Mouse (Mus musculus) T-helper 17 cell (primary cell): ENCODE measurements around the gene Gm20388.

Experiments
- in situ Hi-C, 2 experiments: fragments of 300-600 bp; cut with MboI, MseI; formaldehyde crosslinking; loops; 1 replicate in 1 of 2; 2 replicates in 1 of 2; pipeline ENCODE4 v1.15.1; 2025; ENCODE audit warnings: high pct_unique_total_duplicates in 2 of 2

The Gm20388 gene

DNA sequence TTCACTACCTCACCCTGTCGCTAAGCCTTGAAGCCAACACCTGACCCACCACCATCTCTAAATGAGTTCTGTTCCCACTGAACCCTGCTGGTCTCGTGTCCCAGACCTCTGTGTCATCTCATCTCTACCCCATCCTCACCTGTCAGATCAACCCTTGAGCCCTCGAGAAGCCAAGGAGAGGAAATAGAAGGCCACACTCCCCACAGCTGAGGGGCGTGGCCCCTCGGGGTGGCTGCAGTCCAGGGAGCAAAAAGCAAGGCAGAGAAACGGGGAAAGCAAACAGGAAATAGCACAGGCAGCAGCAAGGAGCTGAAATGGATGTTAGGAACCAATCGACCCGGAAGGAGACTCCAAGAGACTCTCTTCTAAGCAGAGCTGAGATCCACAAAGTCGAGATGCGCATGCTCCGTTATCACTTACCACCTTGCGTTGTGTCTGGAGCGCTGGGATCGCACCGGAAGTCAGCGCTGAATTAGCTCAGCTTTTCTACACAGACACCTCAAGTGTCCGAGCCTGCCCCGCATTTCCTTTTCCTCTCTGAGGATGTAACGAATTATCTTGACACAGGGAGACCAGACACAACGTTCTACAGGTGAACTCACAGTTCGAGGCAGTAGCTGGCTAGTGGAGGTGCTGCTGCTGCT lies 3876.7 kb downstream of the Gm20388 start:
- in situ Hi-C loops: no loop called here

DNA sequence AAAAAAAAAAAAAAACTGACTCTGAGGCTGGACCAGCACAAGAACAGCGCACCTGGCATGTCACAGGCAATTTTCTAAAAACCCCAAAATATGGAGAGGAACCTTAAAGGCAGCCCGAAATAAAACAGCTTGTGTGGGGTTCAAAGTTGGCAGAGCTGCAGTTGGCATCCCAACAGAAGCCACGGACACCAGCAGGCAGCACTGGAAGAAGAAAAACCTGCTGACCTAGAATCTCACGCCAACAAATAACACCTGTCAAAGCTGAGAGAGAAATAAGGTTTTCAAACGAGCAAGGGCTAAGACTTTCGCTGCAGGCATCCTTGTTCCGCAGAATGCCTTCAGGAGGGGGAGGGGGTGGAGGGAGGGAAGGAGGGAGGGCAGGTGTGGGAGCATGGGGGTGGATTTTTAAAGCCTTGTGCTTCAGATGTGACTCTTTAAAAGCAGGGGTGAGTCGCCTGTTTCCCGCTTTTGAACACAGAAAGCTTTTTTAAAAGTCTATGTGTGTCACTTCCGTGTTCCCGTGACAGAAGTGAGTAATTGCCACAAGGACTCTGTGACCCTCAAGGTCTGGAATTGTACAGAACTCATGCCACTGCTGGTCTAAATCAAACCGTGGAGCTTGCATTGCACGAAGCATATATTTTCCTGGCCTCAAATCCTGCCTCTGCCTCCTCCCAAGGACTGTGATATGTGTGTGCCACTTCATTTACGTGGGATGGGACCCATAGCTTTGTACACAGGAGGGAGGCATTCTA lies 3878.0 kb downstream of the Gm20388 start:
- in situ Hi-C loops: no loop called here

DNA sequence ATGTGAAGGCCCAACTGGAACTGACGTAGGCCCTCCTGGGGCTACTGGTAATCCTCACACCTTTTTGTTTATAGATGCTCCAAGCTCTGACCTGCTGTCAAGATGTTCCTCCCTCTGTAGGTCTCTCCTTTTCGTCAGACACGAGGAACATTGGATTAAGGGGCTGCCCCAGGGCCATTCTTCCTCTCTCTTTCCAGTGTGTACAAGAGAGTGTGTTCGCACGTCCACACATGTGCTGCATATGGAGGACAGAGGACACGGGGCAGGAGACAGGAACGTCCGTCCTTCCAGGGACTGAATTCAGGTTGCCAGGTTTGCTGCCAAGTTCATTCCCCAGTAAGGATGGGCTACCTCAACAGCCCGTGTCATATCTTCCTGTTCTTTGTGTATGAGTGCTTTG lies 3878.8 kb downstream of the Gm20388 start:
- in situ Hi-C loops: no loop called here

DNA sequence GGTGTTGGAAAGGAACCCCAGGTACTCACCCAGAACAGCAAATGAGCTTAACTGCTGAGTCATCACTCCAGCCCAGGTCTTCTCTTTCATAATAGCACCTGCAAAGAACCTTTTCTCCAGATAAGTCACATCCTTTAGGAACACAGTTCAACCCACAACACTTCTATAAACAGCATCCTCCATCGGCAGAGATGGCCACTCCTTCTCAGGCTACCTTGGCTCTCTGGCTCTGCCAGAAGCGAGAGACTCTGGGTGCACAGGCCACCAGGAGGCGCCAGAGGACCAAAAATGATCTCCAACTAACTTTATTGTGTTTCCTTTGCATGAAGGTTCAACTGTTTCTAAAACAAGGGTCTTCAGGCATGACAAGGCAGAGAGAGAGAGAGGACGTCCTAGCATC lies 3879.3 kb downstream of the Gm20388 start:
- in situ Hi-C loops: loop anchor here in 1 of 2 experiments (10.0 kb wide), 1 partner anchor 65 kb away; no protein-coding TSS in a partner anchor

DNA sequence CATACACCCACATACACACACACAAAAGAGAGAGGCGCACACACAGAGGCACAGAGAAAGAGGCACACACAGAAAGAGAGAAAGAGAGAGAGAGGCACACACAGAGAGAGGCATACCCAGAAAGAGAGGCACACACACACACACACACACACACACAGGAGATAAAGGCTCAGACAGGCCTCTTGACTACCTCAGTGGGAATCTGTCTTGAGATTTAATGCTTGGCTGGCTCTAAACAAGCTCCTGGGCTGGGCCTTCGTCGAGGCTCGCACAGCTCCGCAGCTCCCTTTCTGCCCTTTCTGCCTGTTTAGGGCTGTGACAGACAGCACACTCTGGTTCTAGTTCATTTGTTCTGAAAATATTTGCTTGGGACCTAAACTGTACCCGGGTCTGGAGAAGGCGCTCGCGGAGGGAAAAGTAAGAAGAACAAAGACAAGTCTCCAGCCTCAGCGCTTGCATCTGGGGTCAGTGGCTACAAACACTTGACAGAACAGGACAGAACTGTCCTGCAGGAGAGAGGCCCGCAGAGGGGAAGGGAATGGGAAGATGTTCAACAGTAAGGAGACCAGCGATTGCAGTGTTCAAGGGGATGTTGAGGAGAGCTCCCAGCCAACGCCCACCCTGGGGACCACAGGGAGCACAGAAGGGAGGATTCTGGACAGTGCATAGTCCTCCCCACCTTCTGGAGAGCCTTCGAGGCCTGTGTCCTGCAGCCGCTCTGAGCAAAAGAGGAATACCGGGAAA lies 3880.6 kb downstream of the Gm20388 start:
- in situ Hi-C loops: loop anchor here in 1 of 2 experiments (10.0 kb wide), 1 partner anchor 64 kb away; no protein-coding TSS in a partner anchor

DNA sequence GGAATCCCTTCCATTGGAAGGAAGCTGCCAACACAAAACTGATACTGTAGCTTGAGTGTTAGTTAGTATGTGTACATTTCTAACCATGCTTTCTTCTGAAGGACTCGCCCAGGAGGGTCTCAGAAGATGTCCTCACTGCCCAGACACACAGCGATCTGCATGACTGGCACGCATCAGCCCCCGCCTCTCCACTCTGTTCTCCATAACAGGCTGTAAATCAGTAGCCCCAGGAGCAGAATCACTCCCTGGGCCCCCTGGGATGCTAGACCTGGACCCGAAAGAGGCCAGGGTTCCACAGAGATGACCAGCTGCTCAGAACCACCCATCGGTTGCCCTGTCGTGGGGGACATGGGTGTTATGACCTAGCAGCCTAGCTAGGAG lies 3881.2 kb downstream of the Gm20388 start:
- in situ Hi-C loops: loop anchor here in 1 of 2 experiments (10.0 kb wide), 1 partner anchor 63 kb away; no protein-coding TSS in a partner anchor

DNA sequence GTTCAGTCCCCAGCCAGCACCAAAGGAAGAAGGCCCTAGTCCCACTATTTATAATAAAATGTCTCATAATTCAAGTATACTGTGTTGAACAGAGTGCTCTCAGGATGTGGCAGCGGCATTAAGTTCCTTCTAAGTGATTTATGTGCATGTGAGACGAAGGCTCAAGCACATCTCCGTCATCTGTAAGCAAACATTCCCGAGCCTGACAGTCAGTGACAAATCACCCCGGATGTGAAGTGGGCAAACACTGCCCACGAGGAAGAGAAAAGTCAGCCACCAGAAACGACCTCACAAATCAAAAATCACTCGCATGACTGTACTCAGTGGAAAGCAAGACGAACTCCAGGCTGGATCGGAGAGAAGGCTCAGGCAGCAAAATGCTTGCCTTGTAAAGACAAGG lies 3883.3 kb downstream of the Gm20388 start:
- in situ Hi-C loops: loop anchor here in 1 of 2 experiments (10.0 kb wide), 1 partner anchor 61 kb away; no protein-coding TSS in a partner anchor

DNA sequence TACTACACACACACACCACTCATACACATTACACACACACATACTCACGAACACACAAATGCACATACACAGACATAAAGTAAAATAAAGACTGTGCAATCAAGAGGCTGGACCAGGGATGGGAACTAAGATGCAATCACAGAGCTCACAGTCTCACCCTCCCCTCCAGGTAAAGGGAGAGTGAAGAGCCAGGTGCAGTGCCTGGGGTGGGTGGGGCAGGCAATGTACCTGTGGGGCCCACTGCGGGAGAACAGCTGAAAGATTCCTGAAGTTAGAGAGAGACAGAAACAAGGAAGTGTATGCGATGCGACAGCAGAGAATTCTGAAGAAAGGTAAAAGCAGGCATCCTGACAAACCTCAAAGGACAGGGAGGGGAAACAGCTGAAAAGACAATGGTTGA lies 3884.1 kb downstream of the Gm20388 start:
- in situ Hi-C loops: loop anchor here in 1 of 2 experiments (10.0 kb wide), 1 partner anchor 60 kb away; no protein-coding TSS in a partner anchor

DNA sequence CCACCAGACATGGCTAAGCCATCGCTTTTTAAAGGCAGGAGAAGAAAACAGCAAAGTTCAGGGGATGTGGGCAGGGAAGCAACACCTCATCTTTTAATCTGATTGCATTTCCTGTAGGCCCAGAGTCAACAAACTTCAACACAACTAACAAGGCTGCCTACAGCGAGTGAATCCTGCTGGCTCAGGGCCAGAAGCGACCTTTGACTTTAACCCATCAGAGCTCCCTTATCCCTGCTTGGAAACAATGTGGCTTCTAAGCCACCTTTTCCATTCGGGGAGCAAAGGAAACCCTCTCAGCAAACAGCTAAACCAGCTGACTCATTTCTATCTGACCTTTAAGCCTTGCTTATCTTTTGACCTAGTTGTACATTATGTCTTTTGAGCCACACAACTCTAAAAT lies 3886.1 kb downstream of the Gm20388 start:
- in situ Hi-C loops: loop anchor here in 1 of 2 experiments (10.0 kb wide), 1 partner anchor 58 kb away; no protein-coding TSS in a partner anchor

DNA sequence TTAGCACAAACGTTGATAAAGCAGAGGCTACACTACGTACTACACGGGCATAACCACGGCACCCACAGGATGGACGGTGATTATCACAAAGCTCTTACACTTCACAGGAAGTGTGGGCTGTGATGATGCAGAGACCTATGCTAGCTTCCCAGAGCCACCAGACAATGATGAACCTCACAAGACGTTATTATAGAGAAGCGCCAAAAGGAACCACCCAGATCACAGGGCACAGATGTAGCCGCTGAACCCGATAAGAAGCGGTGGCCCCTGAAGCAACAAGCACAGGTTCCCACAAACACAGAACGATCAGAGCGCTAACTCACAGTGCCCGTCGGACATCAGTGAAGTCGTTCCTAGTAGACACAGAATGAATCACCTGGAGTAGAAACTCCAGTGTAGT lies 3887.3 kb downstream of the Gm20388 start:
- in situ Hi-C loops: loop anchor here in 1 of 2 experiments (10.0 kb wide), 1 partner anchor 57 kb away; no protein-coding TSS in a partner anchor

DNA sequence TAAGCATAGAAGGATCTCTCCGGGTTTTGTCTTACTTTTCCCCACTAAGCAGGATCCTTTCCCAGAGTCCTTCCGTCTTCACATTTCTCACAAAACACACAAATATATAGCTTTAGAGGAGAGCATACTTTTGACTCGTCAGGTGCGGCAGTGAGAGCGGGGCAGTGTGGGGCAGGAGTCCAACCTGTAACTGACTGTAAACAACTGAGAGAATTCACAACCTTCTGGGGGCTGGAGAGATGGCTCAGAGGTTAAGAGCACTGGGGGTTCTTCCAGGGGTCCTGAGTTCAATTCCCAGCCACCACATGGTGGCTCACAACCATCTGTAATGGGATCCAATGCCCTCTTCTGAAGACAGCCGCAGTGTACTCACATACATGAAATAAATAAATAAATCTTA lies 3888.8 kb downstream of the Gm20388 start:
- in situ Hi-C loops: loop anchor here in 1 of 2 experiments (10.0 kb wide), 1 partner anchor 55 kb away; no protein-coding TSS in a partner anchor

DNA sequence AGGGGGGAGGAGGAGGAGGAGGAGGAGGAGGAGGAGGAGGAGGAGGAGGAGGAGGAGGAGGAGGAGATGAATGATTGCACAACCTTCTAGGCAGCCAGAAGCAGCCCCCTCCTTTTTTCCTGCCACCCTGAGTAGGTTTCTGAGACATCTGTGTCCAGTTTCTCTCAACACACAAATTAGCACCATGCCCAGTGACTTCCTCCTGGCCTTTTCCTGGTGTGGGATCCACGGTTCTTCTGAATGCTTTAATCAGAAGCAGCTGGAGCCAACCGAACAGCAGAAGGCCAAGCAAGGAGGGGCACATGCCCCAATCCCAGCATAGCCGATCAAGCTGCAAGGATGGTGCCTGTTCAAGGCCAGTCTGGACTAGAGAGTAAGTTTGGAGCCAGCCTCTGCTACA lies 3889.2 kb downstream of the Gm20388 start:
- in situ Hi-C loops: loop anchor here in 1 of 2 experiments (10.0 kb wide), 1 partner anchor 55 kb away; no protein-coding TSS in a partner anchor

DNA sequence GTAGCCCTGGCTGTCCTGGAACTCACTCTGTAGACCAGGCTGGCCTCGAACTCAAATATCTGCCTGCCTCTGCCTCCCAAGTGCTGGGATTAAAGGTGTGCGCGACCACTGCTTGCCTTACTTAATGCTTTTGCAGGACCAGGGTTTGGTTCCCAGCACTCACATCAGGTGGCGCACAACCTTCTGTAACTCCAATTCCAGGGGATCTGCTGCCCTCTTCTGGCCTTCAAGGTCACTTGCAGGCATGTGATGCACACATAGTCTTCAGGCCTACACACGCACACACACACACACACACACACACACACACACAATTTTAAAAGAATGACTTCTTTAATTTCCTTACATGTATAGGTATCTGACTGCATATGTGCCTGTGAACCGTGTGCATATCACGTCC lies 3890.2 kb downstream of the Gm20388 start:
- in situ Hi-C loops: no loop called here

DNA sequence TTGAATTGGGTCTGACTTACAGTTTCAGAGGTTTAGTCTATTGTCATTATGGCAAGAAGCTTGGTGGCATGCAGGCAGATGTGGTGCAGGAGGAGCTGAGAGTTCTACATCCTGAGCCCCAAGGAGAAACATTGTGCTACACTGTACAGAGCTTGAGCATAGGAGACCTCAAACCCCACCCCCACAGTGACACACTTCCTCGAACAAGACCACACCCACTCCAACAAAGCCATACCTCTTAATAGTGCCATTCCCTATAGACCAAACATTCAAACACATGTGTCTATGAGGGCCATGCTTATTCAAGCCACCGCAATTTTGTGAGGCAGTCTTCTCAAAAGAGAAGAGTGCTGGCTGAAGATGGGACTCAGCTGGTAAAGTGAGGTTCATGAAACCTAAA lies 3890.9 kb downstream of the Gm20388 start:
- in situ Hi-C loops: no loop called here

DNA sequence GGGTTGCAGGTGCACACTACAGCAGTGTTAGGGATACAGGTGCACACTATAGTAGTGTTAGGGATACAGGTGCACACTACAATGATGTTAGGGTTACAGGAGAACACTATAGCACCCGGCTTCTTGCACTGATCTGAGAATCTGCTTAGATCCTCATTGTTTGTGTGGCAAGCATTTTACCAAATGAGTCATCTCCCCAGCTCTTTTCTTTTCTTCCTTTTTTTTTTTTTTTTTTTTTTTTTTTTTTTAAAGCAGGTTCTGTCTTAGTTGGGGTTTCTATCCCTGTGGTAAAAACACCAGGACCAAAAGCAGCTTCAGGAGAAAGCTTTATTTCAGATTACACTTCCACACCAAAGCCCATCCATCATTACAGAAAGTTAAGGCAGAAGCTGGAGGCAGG lies 3893.0 kb downstream of the Gm20388 start:
- in situ Hi-C loops: no loop called here

DNA sequence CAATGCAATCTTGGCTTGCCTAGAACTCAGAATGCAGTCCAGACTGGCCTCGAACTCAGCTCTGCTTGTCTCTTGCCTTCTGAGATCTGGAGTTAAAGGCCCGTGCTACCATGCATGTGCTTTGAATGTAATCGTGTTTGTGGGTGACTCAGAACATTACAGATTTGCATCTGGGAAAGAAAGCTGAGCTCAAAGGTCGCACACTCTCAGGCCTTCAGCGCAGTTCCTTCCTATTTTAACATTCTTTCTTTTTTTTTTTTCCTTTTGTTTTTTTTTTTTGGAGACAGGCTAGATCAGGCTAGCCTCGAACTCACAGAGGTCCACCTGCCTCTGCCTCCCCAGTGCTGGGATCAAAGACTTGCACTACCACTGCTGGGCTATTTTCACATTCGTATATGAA lies 3893.9 kb downstream of the Gm20388 start:
- in situ Hi-C loops: no loop called here

DNA sequence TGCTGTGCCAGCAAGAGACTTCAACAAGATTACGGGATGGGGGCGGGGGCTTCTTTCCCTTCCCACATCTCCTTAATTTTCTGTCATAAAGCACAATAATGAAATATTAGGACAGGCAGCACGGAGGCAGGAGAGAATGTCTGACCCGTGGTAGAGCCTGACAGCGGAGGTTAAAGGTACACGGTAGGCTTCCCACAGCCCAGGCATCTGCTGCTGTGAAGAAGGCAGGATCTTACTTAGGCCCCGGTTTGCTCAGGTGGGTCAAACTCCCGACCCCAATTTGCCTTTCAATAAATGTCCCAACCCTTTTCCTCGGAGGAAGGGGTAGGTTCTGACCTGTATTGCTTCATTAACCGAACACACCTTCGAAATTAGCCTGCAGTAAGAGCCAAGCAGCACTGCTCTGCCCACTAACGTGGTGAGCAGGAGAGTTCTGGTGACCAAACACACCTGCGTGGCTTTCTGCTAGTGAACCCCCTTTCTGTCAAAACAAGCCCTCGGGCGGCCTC lies 3894.6 kb downstream of the Gm20388 start:
- in situ Hi-C loops: no loop called here

DNA sequence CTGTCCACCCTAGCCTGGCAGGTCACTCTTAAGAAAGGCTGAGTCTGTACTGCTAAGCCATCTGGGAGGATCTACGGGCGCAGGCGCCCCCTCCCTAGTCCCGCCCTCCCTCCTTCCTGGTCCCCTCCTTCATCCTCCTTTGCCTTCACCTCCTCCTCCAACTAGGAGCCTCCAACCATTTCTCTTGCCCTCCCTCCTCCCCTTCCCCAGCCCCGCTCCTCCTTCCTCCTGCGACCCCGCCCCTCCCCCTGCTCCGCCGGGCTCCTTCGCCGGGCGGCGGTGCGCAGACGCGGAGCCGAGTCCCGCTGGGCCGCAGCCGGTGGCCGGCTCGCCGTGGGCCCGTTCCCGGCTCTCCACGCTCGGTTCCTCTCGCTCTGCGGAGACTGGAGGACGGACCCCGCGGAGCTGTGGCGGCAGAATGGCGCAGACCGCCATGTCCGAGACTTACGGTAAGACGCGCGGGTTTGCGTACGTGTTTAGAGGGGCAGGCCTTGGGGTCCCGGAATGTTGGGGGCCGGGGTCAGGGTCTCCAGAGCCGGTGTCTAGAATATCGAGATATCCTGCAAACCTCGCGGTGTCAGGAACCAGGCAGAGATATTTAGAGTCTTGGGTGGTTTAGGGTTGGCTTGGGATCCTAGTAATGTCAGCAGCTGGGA lies 3895.2 kb downstream of the Gm20388 start, which contains the start of gene Rab4a:
Gene Rab4a (plus strand): TSS at position 268 of the 656 bp plus-strand sequence.
- in situ Hi-C loops: no loop called here

DNA sequence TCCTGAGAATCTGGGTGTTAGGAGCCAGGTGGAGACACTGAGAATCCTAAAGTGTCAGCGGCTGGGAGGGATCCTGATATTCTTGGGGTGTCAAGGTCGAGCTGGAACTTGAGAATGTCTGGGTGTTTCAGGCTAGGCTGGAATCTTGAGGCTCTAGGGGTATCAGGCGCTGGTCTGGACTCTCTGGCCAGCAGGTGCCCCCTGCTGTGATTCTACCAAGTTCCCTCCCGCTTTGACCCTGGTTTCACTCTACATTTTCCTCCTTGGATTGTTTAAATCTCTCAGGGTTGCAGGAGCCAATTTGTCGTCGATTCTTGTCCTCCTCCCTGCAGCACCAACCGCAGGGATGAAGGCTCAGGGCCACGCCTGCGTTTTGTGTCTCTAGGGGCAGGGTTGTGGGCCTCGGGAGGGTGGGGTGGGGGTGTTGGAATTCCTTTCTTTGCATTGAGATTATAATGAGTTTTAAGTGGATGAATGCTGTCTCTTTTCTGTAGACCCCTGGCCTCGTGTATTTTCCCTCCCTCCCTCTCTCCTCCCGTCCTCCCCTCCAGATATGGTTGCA lies 3895.8 kb downstream of the Gm20388 start:
- in situ Hi-C loops: no loop called here

DNA sequence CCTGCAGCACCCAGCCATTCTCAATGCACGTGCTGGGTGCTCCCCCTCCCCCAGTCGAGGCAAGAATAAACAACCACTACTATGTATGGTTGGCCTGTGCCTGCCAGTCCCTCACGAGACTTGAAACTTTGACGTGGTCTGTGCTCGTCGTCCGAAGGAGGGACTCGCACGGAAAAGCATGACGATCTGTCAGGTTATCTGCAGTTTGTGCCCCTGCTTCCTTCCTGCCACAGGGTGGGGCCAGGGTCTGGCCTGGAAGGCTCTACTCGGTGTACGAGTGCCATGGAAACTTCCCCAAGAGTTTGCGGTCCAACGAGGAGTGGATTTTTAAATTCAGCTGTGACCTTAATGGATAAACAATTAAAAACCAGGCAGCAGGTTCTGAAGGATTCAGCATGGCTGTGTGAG lies 3896.4 kb downstream of the Gm20388 start:
- in situ Hi-C loops: no loop called here
